Mouse (Mus musculus) ES-E14 (cell line): ENCODE data around the gene Cited2. TPM values are rescaled to one million over a fixed set of nuclear protein-coding genes. Genes with fewer than 3 reads are reported as not detected.

ENCODE experiments used
- DNase-seq: peaks from one replicate; pipeline ENCODE4 v3.0.0-alpha.2; 2013; ENCODE audit warnings: low read depth, low spot score
- H3K27ac ChIP-seq: 2 replicates; pipeline ENCODE4 v1.5.1; 2012; ENCODE audit warnings: low read depth, mild to moderate bottlenecking, low read length, moderate library complexity, mixed read lengths; ENCODE audit not compliant: poor library complexity, insufficient read depth, severe bottlenecking
- H3K36me3 ChIP-seq: 2 replicates; pipeline ENCODE4 v1.6.1; 2012; ENCODE audit warnings: mild to moderate bottlenecking, low read length, moderate library complexity, mixed read lengths; ENCODE audit not compliant: control insufficient read depth, poor library complexity, insufficient read depth, severe bottlenecking
- H3K4me1 ChIP-seq, 2 experiments: fragments of 150-350 bp in 1 of 2; sonication (generic) in 1 of 2; 2 replicates each; pipeline ENCODE4 v1.6.1; 2012; ENCODE audit warnings: low read length in 2 of 2, mild to moderate bottlenecking in 1 of 2, mixed read lengths in 1 of 2; ENCODE audit not compliant: control insufficient read depth in 2 of 2, insufficient read depth in 2 of 2, poor library complexity in 1 of 2
- H3K4me3 ChIP-seq, 2 experiments: fragments of 150-350 bp in 1 of 2; sonication (generic) in 1 of 2; 2 replicates each; pipeline ENCODE4 v1.5.1; 2012; ENCODE audit warnings: low read length in 2 of 2, low read depth in 1 of 2, mild to moderate bottlenecking in 1 of 2, mixed read lengths in 1 of 2; ENCODE audit not compliant: insufficient read depth in 1 of 2, poor library complexity in 1 of 2, severe bottlenecking in 1 of 2
- H3K9ac ChIP-seq: 2 replicates; pipeline ENCODE4 v1.6.1; 2012; ENCODE audit warnings: low read depth, mild to moderate bottlenecking, low read length, mixed read lengths; ENCODE audit not compliant: poor library complexity, insufficient read depth, severe bottlenecking
- H3K9me3 ChIP-seq: fragments of 150-350 bp; sonication (generic); 2 replicates; pipeline ENCODE4 v1.6.1; 2012; ENCODE audit warnings: low read depth, mild to moderate bottlenecking, low read length; ENCODE audit not compliant: control insufficient read depth, insufficient read depth
- CHD2 ChIP-seq: IDR thresholded peaks from 2 replicates; pipeline ENCODE4 v1.6.1; 2014; ENCODE audit warnings: mild to moderate bottlenecking, low read depth, low read length, inconsistent platforms
- HCFC1 ChIP-seq: IDR thresholded peaks from 2 replicates; pipeline ENCODE4 v1.6.1; 2012; ENCODE audit warnings: low read length, inconsistent platforms, borderline replicate concordance; ENCODE audit not compliant: insufficient read depth
- MAFK ChIP-seq: IDR thresholded peaks from 2 replicates; pipeline ENCODE4 v1.6.1; 2014; ENCODE audit warnings: mild to moderate bottlenecking, low read depth, low read length, inconsistent platforms; ENCODE audit not compliant: insufficient read depth
- ZC3H11A ChIP-seq: IDR thresholded peaks from 2 replicates; pipeline ENCODE4 v1.6.1; 2012; ENCODE audit warnings: low read depth, mild to moderate bottlenecking, inconsistent platforms, low read length, borderline replicate concordance
- ZNF384 ChIP-seq: IDR thresholded peaks from 2 replicates; pipeline ENCODE4 v1.6.1; 2012; ENCODE audit warnings: low read depth, low read length, inconsistent platforms
- in situ Hi-C, 2 experiments: fragments of 600-800 bp; cut with MboI; formaldehyde crosslinking; loops; one replicate each; pipeline ENCODE4 v1.15.1; 2025; ENCODE audit warnings: low sequenced_read_pairs in 2 of 2, inconsistent platforms in 1 of 2; ENCODE audit not compliant: unreplicated experiment in 2 of 2
- total RNA-seq: library from RNA; depleted of rRNA; stranded (reverse); fragments of 300-350 nt; gene quantifications from 2 replicates; pipeline ENCODE4 v1.2.3, GENCODE M21; 2012

Gene Cited2
- total RNA-seq, 1 experiment: 30.0 TPM

- Histone ChIP-seq H3K4me1 (no peaks in the 10 kb centered on the region), H3K4me3 (no peak overlapping the region), H3K9ac (no peak overlapping the region), H3K9me3 (no peaks in the 10 kb centered on the region), H3K36me3 (no peaks in the 10 kb centered on the region), H3K27ac (no peak overlapping the region)
- no peak for DNase-seq
- in situ Hi-C loops: no loop called here
- TF ChIP-seq MAFK (no peak), CHD2 (no peak), ZNF384 (no peak), HCFC1 (no peak), ZC3H11A (no peak)
These were observed 29.5 kb downstream of the Cited2 start for GRCm38 (mm10) chr10:17752478-17752877.

- Histone ChIP-seq H3K4me3 (no peak overlapping the region), H3K27ac (no peak overlapping the region), H3K9me3 (no peaks in the 10 kb centered on the region), H3K9ac (no peak overlapping the region), H3K36me3 (no peaks in the 10 kb centered on the region), H3K4me1 (no peaks in the 10 kb centered on the region)
- no peak for TF ChIP-seq MAFK
- TF ChIP-seq HCFC1: no peak
- TF ChIP-seq ZNF384: no peak
- no peak for TF ChIP-seq CHD2
- no peak for TF ChIP-seq ZC3H11A
- in situ Hi-C loops: no loop called here
- DNase-seq: no peak
These were observed 36.8 kb downstream of the Cited2 start for GRCm38 (mm10) chr10:17759772-17760171.

GRCm38 (mm10) chr10:17760750-17761613 is 38.0 kb downstream of the Cited2 start:
- in situ Hi-C loops: no loop called here
- no peaks in the 10 kb centered on the region for H3K36me3 ChIP-seq
- TF ChIP-seq ZNF384 (no peak), ZC3H11A (peak; percentile 29; the same call in 1 of the 2 replicates)
- H3K9me3 ChIP-seq: no peaks in the 10 kb centered on the region
- no peak overlapping the region for H3K4me3 ChIP-seq
- H3K27ac ChIP-seq: no peak overlapping the region
- no peak overlapping the region for H3K9ac ChIP-seq
- no peaks in the 10 kb centered on the region for H3K4me1 ChIP-seq
- DNase-seq: peak; percentile 12

- DNase-seq: no peak
- Histone ChIP-seq H3K4me3 (no peak overlapping the region), H3K36me3 (no peaks in the 10 kb centered on the region), H3K4me1 (no peaks in the 10 kb centered on the region), H3K27ac (no peak overlapping the region), H3K9ac (no peak overlapping the region), H3K9me3 (no peaks in the 10 kb centered on the region)
- TF ChIP-seq CHD2: no peak
- no peak for TF ChIP-seq HCFC1
- TF ChIP-seq ZC3H11A: no peak
- TF ChIP-seq MAFK: no peak
- no peak for TF ChIP-seq ZNF384
- in situ Hi-C loops: no loop called here
These were observed 38.6 kb downstream of the Cited2 start for GRCm38 (mm10) chr10:17761652-17762051.
